Mouse (Mus musculus): Measurements from ENCODE around the gene Anxa4.

DNA sequence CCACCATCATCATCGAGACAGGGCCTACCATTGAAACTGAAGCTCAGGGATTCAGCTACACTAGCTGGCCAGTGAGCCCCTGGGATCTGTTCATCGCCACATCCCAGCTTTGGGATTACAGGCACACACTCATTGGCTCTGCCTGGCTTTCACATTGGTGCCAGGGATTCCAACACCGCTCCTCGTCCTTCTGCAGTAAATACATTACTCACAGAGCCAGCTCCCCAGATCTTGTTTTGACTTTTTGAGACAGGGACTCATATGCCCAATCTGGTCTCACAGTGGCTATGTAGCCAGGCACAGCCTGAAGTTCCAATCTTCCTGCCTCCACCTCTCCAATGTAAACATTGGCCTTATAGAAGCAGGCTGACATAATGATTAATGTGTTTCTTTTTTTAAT is 57.1 kb downstream of the Anxa4 start:
- TF ChIP-seq CTCF (IDR thresholded peaks at IDR 0.05; ENCODE audit: borderline replicate concordance, extremely low read depth, insufficient read depth, insufficient read length) (no peak), POLR2A (IDR thresholded peaks at IDR 0.05; ENCODE audit: borderline replicate concordance, extremely low read depth, insufficient read depth, insufficient read length, poor library complexity, severe bottlenecking) (no peak)
